Mouse (Mus musculus): ENCODE data around the gene Spata13.

DNA sequence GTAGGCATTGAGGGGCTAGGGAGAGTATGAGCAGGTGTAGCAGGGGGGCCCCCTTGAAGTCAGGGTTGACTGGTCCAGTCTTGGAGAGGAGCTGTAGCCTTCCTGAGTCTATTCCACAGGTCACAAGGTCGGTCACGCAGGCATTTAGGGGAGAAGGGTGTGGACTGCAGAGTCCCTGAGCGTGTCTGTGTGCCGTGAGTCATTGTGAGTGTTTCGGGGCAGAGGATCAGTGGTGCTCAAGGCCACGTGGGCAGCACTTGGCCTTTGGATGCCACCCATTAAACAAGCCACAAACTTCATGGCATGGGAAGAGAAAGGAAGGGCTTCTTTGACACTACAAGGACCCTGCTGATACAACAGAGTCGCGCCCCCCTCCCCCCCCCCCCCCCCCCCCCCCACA is 63.5 kb downstream of the Spata13 start:
- TF ChIP-seq POLR2A (IDR thresholded peaks at IDR 0.05; ENCODE audit: borderline replicate concordance, low read depth, low read length) (no peak), CTCF (IDR thresholded peaks at IDR 0.05; ENCODE audit: low read depth, low read length) (no peak)
